Mouse (Mus musculus): ENCODE results near the gene Cyb5r3.
"Not testable (repeated sequence)": the region's sequence is repeated elsewhere in the genome, so short reads cannot be mapped to it uniquely, and the experiment has no call there.

The Cyb5r3 gene

GRCm38 (mm10) chr15:83150694-83151093 is 21.7 kb downstream of the Cyb5r3 start:
- no peak for DNase-seq (ENCODE audit: low spot score in 2 of 2)

- DNase-seq (ENCODE audit: low spot score in 2 of 2) = no peak
Observed at GRCm38 (mm10) chr15:83150073-83150442, 22.3 kb downstream of the Cyb5r3 start.

- peak; percentile 98 to 99 for DNase-seq (ENCODE audit: low spot score in 2 of 2)
Observed at GRCm38 (mm10) chr15:83149196-83150072, 23.0 kb downstream of the Cyb5r3 start, which contains the start of gene Poldip3. Gene Poldip3 (minus strand): TSS chr15:83149384.

- peak in 1 of 2 experiments; percentile 26 for DNase-seq (ENCODE audit: low spot score in 2 of 2)
Observed at GRCm38 (mm10) chr15:83148801-83149195, 23.6 kb downstream of the Cyb5r3 start.

GRCm38 (mm10) chr15:83148395-83148794 is 24.0 kb downstream of the Cyb5r3 start:
- DNase-seq (ENCODE audit: low spot score in 2 of 2) = no peak

GRCm38 (mm10) chr15:83145541-83145940 is 26.9 kb downstream of the Cyb5r3 start:
- DNase-seq (ENCODE audit: low spot score in 2 of 2) = no peak

- no peak for DNase-seq (ENCODE audit: low spot score in 2 of 2)
Observed at GRCm38 (mm10) chr15:83142861-83143260, 29.5 kb downstream of the Cyb5r3 start.

- DNase-seq (ENCODE audit: low spot score in 2 of 2) = no peak
Observed at GRCm38 (mm10) chr15:83135654-83136053, 36.7 kb downstream of the Cyb5r3 start.

- DNase-seq (ENCODE audit: low spot score in 2 of 2) = no peak
Observed at GRCm38 (mm10) chr15:83134671-83135070, 37.7 kb downstream of the Cyb5r3 start.

- DNase-seq (ENCODE audit: low spot score in 2 of 2) = no peak
Observed at GRCm38 (mm10) chr15:83129530-83130231, 42.7 kb downstream of the Cyb5r3 start.

GRCm38 (mm10) chr15:83127037-83127436 is 45.4 kb downstream of the Cyb5r3 start:
- not testable (repeated sequence) for DNase-seq (ENCODE audit: low spot score in 2 of 2)

- DNase-seq (ENCODE audit: low spot score in 2 of 2) = no peak
Observed at GRCm38 (mm10) chr15:83126582-83126981, 45.8 kb downstream of the Cyb5r3 start.

- no peak for DNase-seq (ENCODE audit: low spot score in 2 of 2)
Observed at GRCm38 (mm10) chr15:83124625-83125024, 47.8 kb downstream of the Cyb5r3 start.

GRCm38 (mm10) chr15:83122566-83123145 is 49.7 kb downstream of the Cyb5r3 start, which contains the start of gene Rrp7a:
Gene Rrp7a (minus strand): TSS chr15:83122801.
- DNase-seq (ENCODE audit: low spot score in 2 of 2) = peak; percentile 84 to 89

GRCm38 (mm10) chr15:83121709-83122565 is 50.5 kb downstream of the Cyb5r3 start:
- peak; percentile 33 to 42 for DNase-seq (ENCODE audit: low spot score in 2 of 2)

GRCm38 (mm10) chr15:83118360-83118759 is 54.0 kb downstream of the Cyb5r3 start:
- DNase-seq (ENCODE audit: low spot score in 2 of 2) = no peak

- no peak for DNase-seq (ENCODE audit: low spot score in 2 of 2)
Observed at GRCm38 (mm10) chr15:83115071-83115470, 57.3 kb downstream of the Cyb5r3 start.

- no peak for DNase-seq (ENCODE audit: low spot score in 2 of 2)
Observed at GRCm38 (mm10) chr15:83114106-83114505, 58.3 kb downstream of the Cyb5r3 start.

GRCm38 (mm10) chr15:83112898-83113297 is 59.5 kb downstream of the Cyb5r3 start:
- DNase-seq (ENCODE audit: low spot score in 2 of 2) = peak; percentile 47 to 51

GRCm38 (mm10) chr15:83111874-83112273 is 60.5 kb downstream of the Cyb5r3 start:
- no peak for DNase-seq (ENCODE audit: low spot score in 2 of 2)

- no peak for DNase-seq (ENCODE audit: low spot score in 2 of 2)
Observed at GRCm38 (mm10) chr15:83111290-83111689, 61.1 kb downstream of the Cyb5r3 start.
